Mouse (Mus musculus) MN1 (cell line): ENCODE data around the gene Evi2.

Experiments
- DNase-seq: peaks from one replicate; pipeline ENCODE4 v3.0.0-alpha.2; 2016; ENCODE audit warnings: low spot score

Evi2 gene

GRCm38 (mm10) chr11:79530333-79530761, at the start of gene Evi2, which contains the start of gene Evi2a:
Gene Evi2, minus strand, starts transcription at chr11:79530589.
Gene Evi2a, minus strand, starts transcription at chr11:79530609.
- no peak for DNase-seq

GRCm38 (mm10) chr11:79577741-79578140, 47.4 kb upstream of the Evi2 start:
- DNase-seq: peak; percentile 55

GRCm38 (mm10) chr11:79575383-79576073, 45.1 kb upstream of the Evi2 start:
- no peak for DNase-seq

- DNase-seq: no peak
Measured at GRCm38 (mm10) chr11:79573836-79574235, 43.4 kb upstream of the Evi2 start.

- no peak for DNase-seq
Measured at GRCm38 (mm10) chr11:79570319-79570718, 39.9 kb upstream of the Evi2 start.

- DNase-seq: no peak
Measured at GRCm38 (mm10) chr11:79568197-79568911, 38.0 kb upstream of the Evi2 start.

- DNase-seq: no peak
Measured at GRCm38 (mm10) chr11:79566947-79567346, 36.6 kb upstream of the Evi2 start.

GRCm38 (mm10) chr11:79563493-79563892, 33.1 kb upstream of the Evi2 start:
- DNase-seq: no peak

GRCm38 (mm10) chr11:79560536-79560935, 30.1 kb upstream of the Evi2 start:
- DNase-seq: no peak

- peak; percentile 5 for DNase-seq
Measured at GRCm38 (mm10) chr11:79552622-79553021, 22.2 kb upstream of the Evi2 start.

GRCm38 (mm10) chr11:79536293-79536692, 5.9 kb upstream of the Evi2 start:
- no peak for DNase-seq

- DNase-seq: no peak
Measured at GRCm38 (mm10) chr11:79535554-79535953, 5.2 kb upstream of the Evi2 start.

- DNase-seq: peak; percentile 31
Measured at GRCm38 (mm10) chr11:79533950-79534690, 3.7 kb upstream of the Evi2 start.

GRCm38 (mm10) chr11:79533311-79533710, 2.9 kb upstream of the Evi2 start:
- no peak for DNase-seq

- DNase-seq: no peak
Measured at GRCm38 (mm10) chr11:79531485-79531884, 1.1 kb upstream of the Evi2 start.

GRCm38 (mm10) chr11:79530774-79531173, 385 bp upstream of the Evi2 start:
- DNase-seq: no peak

GRCm38 (mm10) chr11:79529736-79530135, 653 bp downstream of the Evi2 start:
- no peak for DNase-seq

GRCm38 (mm10) chr11:79529226-79529625, 1.2 kb downstream of the Evi2 start:
- no peak for DNase-seq

- no peak for DNase-seq
Measured at GRCm38 (mm10) chr11:79528601-79529000, 1.8 kb downstream of the Evi2 start.

- DNase-seq: no peak
Measured at GRCm38 (mm10) chr11:79527739-79528384, 2.5 kb downstream of the Evi2 start.

GRCm38 (mm10) chr11:79527015-79527738, 3.2 kb downstream of the Evi2 start:
- DNase-seq: peak; percentile 7

- DNase-seq: no peak
Measured at GRCm38 (mm10) chr11:79526549-79526948, 3.8 kb downstream of the Evi2 start.
